Mouse (Mus musculus) MEL-GATA-1-ER (cell line): ENCODE results near the gene Zc3hav1.
"Not testable (repeated sequence)": the region's sequence is repeated elsewhere in the genome, so short reads cannot be mapped to it uniquely, and the experiment has no call there.

ENCODE experiments used
- DNase-seq: peaks from one replicate; pipeline ENCODE4 v3.0.0-alpha.2; 2012; ENCODE audit warnings: low read depth; ENCODE audit errors: extremely low read depth

The Zc3hav1 gene

GRCm38 (mm10) chr6:38353811-38354722, at the start of gene Zc3hav1:
Gene Zc3hav1 (minus strand): TSS chr6:38354603.
- peak; percentile 87 for DNase-seq

GRCm38 (mm10) chr6:38389671-38390070, 35.3 kb upstream of the Zc3hav1 start:
- DNase-seq: peak; percentile 41

GRCm38 (mm10) chr6:38381129-38381771, 26.8 kb upstream of the Zc3hav1 start, which contains the start of gene Ttc26:
Gene Ttc26 (plus strand): TSS chr6:38381469.
- DNase-seq: peak; percentile 79

GRCm38 (mm10) chr6:38380764-38381128, 26.3 kb upstream of the Zc3hav1 start:
- DNase-seq: no peak

- DNase-seq: no peak
Observed at GRCm38 (mm10) chr6:38374271-38374670, 19.9 kb upstream of the Zc3hav1 start.

- no peak for DNase-seq
Observed at GRCm38 (mm10) chr6:38369945-38370344, 15.5 kb upstream of the Zc3hav1 start.

GRCm38 (mm10) chr6:38364121-38364520, 9.7 kb upstream of the Zc3hav1 start:
- no peak for DNase-seq

- no peak for DNase-seq
Observed at GRCm38 (mm10) chr6:38363370-38363769, 9.0 kb upstream of the Zc3hav1 start.

GRCm38 (mm10) chr6:38361937-38362336, 7.5 kb upstream of the Zc3hav1 start:
- no peak for DNase-seq

GRCm38 (mm10) chr6:38361065-38361464, 6.7 kb upstream of the Zc3hav1 start:
- DNase-seq: no peak

GRCm38 (mm10) chr6:38359736-38360499, 5.5 kb upstream of the Zc3hav1 start:
- peak; percentile 66 for DNase-seq

GRCm38 (mm10) chr6:38359044-38359735, 4.8 kb upstream of the Zc3hav1 start:
- not testable (repeated sequence) for DNase-seq

GRCm38 (mm10) chr6:38358253-38359027, 4.0 kb upstream of the Zc3hav1 start:
- DNase-seq: peak; percentile 54

- DNase-seq: no peak
Observed at GRCm38 (mm10) chr6:38357603-38358252, 3.3 kb upstream of the Zc3hav1 start.

- DNase-seq: not testable (repeated sequence)
Observed at GRCm38 (mm10) chr6:38356661-38357433, 2.4 kb upstream of the Zc3hav1 start.

GRCm38 (mm10) chr6:38355862-38356261, 1.5 kb upstream of the Zc3hav1 start:
- DNase-seq: no peak

GRCm38 (mm10) chr6:38355354-38355823, 986 bp upstream of the Zc3hav1 start:
- DNase-seq: no peak

- DNase-seq: no peak
Observed at GRCm38 (mm10) chr6:38354723-38355353, 435 bp upstream of the Zc3hav1 start.
